Mouse (Mus musculus) cerebellum, adult 11 months (tissue): Measurements from ENCODE around the gene Gm10139.
"Not testable (repeated sequence)": the region's sequence is repeated elsewhere in the genome, so short reads cannot be mapped to it uniquely, and the experiment has no call there.

Experiments used
- DNase-seq: peaks from one replicate; pipeline ENCODE4 v3.0.0; 2022

Gm10139 gene

GRCm38 (mm10) chr13:65512378-65512777 lies at the start of gene Gm10139:
TSS of gene Gm10139 (plus strand) at chr13:65512678.
- DNase-seq = not testable (repeated sequence)

- DNase-seq = not testable (repeated sequence)
Measured at GRCm38 (mm10) chr13:65557636-65558035, 45.2 kb downstream of the Gm10139 start.
